Mouse (Mus musculus) pancreas, adult 10 weeks (tissue): Measurements from ENCODE around the gene Grin2c. TPM values are rescaled to one million over a fixed set of nuclear protein-coding genes. Genes with fewer than 3 reads are reported as not detected.

Experiments used
- polyA plus RNA-seq: library from polyadenylated mRNA; stranded (reverse); fragments of 350-450 nt; fragmentation: Illumina TruSeq; extraction: RNeasy Lipid Tissue Mini Kit (QIAGEN cat#74804); gene quantifications from one replicate; pipeline ENCODE4 v1.2.3, GENCODE M21; 2015; ENCODE audit warnings: low read depth, low replicate concordance; ENCODE audit not compliant: insufficient read depth

Gene Grin2c
- polyA plus RNA-seq = 0.48 TPM

DNA sequence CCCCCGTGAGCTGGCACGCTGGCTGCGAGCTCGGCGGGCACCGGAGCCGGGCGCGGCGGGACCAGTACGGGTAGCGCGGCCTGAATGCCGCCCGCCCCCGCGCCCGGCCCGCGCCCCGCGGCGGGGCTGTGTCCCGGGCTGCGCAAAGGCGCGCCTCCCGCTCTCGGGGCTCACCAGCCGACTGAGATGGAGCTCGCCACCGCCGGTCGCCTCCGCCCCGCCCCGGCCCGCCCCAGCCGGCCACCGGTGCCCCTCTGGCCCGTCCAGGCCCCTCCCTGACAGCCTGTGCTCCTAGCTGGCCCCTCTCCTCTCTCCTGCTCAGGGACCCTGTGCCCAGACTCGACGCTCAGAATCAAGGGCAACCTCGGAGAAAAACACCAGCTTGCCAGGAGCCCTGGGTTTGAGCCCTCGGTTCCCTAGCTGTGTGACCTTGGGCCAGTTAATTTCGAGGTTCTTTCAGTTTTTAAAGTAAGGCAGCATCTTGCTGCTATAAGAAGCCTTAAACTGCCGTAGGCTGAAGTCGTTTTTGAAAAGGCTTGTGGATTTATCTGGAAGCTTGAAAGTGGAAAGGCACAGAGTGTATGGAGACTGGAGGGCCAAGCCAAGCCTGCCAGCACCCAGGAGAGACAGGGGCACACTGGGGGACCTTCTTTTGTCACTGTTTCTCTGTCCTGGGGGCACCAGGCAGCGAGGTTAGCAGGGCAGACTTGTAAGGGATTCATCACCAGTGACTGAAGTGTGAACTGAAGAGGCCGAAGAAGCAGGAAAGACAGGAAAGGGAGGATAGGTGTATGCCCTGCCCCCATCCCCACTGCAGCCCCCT is at the start of gene Grin2c:
Grin2c (minus strand) TSS at position 183 of the 823 bp plus-strand sequence.

DNA sequence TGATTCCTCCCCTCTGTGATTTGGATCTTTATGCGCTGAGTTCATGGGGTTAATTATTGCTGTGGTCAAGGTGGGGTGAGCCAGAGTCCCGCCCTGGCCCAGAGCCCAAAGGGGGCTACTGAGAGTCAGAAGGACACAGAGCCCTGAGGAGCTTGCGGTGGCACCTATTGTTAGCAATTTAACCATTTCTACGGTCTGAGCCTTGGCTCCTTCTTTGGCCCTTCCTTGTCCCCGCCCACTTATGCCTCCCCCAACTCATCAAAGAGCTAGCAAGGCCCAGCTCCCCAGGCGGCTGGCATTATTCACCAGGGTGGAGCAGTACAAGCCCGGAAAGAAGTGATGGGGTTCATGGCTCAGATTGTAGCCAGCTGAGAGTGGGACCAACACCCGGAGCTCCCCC is 39.8 kb upstream of the Grin2c start, which contains the start of gene Otop2:
Otop2 (plus strand) TSS at position 301 of the 400 bp plus-strand sequence.

DNA sequence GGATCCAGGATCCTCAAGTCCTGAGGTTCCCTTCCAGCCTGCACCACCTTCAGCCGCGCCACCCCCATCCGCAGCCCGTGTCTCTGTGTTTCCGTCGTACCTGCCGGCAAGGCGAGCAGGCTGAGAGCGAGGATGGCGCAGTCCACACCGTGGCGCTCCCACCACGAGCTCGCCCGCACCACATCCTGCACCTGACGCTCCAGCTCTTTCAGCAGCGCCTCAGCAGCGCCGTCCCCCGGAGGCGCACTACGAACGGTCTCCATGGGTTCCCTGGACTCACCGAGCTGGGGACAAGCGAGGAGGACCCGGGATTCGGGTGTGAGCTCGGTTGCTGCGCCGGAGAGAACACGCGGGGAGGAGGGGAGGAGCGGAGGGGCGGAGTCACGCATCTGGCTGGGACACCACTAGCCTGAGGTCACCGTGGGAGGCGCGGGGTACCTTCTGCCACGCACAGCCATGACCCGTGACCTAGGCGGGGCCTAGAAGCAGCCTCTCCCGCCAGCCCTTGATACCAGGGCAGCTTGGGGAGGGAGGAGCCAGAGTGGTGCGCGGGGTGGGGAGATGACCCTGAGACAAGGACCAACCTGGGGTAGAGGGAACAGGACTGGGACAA is 30.3 kb upstream of the Grin2c start, which contains the start of gene Fads6:
Fads6 (minus strand) TSS at position 450 of the 613 bp plus-strand sequence.

DNA sequence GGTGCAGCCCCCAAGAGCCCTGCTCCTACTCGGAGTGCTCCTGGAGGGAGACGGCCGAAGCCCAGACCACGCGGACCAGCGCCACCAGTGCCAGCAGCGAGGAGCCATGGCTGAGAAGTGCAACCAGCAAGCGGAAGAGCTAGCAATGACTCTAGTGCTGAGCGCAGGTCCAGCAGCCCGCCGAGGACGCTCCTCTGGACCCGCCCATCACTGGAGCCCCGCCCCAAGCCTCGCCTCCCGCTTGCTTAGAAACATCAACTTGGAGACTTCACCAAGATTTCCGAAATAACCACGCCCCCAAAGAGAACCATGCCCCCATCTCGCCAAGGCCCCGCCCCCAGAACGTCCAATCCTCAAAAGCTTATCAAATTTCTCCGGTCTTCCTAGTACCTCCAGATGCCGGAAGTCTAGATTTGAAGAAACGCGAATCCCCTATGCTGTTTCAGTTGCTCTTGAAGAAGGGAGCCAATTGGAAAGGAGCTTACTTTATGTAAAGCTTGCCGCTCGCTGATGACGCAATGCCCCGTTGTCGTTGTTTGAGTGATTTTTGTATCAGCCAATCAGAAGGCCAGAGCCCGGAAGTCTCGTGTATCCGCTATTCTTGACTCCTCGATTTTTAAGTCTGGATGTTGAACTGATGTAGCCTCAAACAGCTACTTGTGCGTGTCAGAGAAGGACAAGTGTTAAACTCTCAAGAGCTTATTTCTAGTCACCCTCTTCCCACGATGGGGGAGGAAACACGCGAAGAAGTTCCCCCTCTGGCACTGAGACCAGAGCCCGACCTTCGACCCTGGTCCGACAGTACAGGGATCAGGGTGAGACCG is 9.9 kb upstream of the Grin2c start, which contains the start of gene Fdxr:
Fdxr (minus strand) TSS at position 271 of the 824 bp plus-strand sequence.

Other genes starting within 250 kb of the Grin2c start
- gene Cd300ld4, start 240.2 kb downstream of the Grin2c start, polyA plus RNA-seq = not detected
- 1.3 TPM for gene Cd300ld5, start 229.5 kb downstream of the Grin2c start, polyA plus RNA-seq
- 3.8 TPM for gene Cd300ld3, start 218.8 kb downstream of the Grin2c start, polyA plus RNA-seq
- gene Cd300e, start 205.1 kb downstream of the Grin2c start, polyA plus RNA-seq = not detected
- gene Rab37, start 175.8 kb downstream of the Grin2c start, polyA plus RNA-seq = 6.0 TPM
- gene Cd300lf, start 133.3 kb downstream of the Grin2c start, polyA plus RNA-seq = not detected
- 15.3 TPM for gene Slc9a3r1, start 103.9 kb downstream of the Grin2c start, polyA plus RNA-seq
- gene Tmem104, start 79.8 kb downstream of the Grin2c start, polyA plus RNA-seq = 2.5 TPM
- 12.4 TPM for gene Nat9, start 79.4 kb downstream of the Grin2c start, polyA plus RNA-seq
- 10.5 TPM for gene Fdxr, start 9.8 kb upstream of the Grin2c start, polyA plus RNA-seq
- 3.3 TPM for gene Fads6, start 30.4 kb upstream of the Grin2c start, polyA plus RNA-seq
- gene Otop2, start 39.9 kb upstream of the Grin2c start, polyA plus RNA-seq = not detected
- not detected for gene Ush1g, start 54.8 kb upstream of the Grin2c start, polyA plus RNA-seq
- gene Otop3, start 67.5 kb upstream of the Grin2c start, polyA plus RNA-seq = not detected
- gene Hid1, start 100.5 kb upstream of the Grin2c start, polyA plus RNA-seq = 44.2 TPM
- 2.5 TPM for gene Cdr2l, start 114.7 kb upstream of the Grin2c start, polyA plus RNA-seq
- 26.4 TPM for gene Mrpl58, start 136.5 kb upstream of the Grin2c start, polyA plus RNA-seq
- 161 TPM for gene Atp5h, start 152.7 kb upstream of the Grin2c start, polyA plus RNA-seq
- gene Kctd2, start 152.9 kb upstream of the Grin2c start, polyA plus RNA-seq = 19.3 TPM
- gene Trim80, start 173.3 kb upstream of the Grin2c start, polyA plus RNA-seq = not detected
- 2.6 TPM for gene Slc16a5, start 195.2 kb upstream of the Grin2c start, polyA plus RNA-seq
- 1.3 TPM for gene Armc7, start 208.4 kb upstream of the Grin2c start, polyA plus RNA-seq
- gene Nt5c, start 224.6 kb upstream of the Grin2c start, polyA plus RNA-seq = 14.2 TPM
- gene Jpt1, start 247.1 kb upstream of the Grin2c start, polyA plus RNA-seq = 22.4 TPM